9 mouse cellular contexts compared by ENCODE assay signal in the genomic region with DNA sequence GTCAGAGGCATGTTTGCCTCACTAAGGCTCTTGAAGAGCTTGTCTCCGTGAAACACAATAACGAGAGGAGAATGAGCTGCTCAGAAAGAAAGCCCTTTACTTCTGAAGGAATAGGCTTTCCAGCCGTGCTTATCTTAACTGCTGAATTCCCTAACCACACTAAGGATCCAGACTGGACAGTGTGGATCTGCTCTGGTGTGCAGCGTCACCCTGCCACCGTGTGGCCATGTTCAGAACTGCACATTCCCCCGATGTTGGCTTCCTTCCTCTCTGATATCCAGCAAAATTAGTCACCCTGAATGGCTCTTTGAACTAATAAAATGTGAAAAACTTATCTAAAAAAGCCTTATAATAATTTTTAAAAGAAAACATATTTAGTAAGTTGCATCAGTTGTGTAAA. TPM values are rescaled to one million over a fixed set of nuclear protein-coding genes. Genes with fewer than 3 reads are reported as not detected.
A peak's percentile ranks its signal among the peaks of the same experiment; 100 is the strongest.
DNase-seq lines count a peak whose midpoint lies in the region; ATAC-seq and TF ChIP-seq lines count a peak whose summit lies in the region.
"Had no signal": no experiment of that assay in that cellular context is flagged by ENCODE, and none has a peak within 500 bp of the region (broad histone marks: within the 10 kb centered on the region; RNA-seq: fewer than 3 reads in every experiment).

No protein-coding gene starts in this region.

- no peaks in the 10 kb centered on the region for H3K36me3 ChIP-seq in ES-Bruce4 (ENCODE audit: control insufficient read depth, insufficient read depth, low read length, poor library complexity, severe bottlenecking)
- H3K36me3 ChIP-seq in forebrain, embryonic 11.5 days (ENCODE audit: control insufficient read depth, insufficient read depth, low read length): no peaks in the 10 kb centered on the region
- H3K36me3 ChIP-seq in heart, embryonic 15.5 days: no peaks in the 10 kb centered on the region
- no peaks in the 10 kb centered on the region for H3K36me3 ChIP-seq in kidney, postnatal 0 days (ENCODE audit: insufficient read depth, low read length)
- H3K36me3 ChIP-seq in liver, adult 2 months (ENCODE audit: control insufficient read depth, insufficient read depth, low read length): no peaks in the 10 kb centered on the region
- no peaks in the 10 kb centered on the region for H3K36me3 ChIP-seq in neural tube, embryonic 12.5 days
- H3K36me3 ChIP-seq: liver, embryonic 15.5 days had no signal

- WGBS in forebrain, embryonic 11.5 days: 2% methylated on average over 6 of the region's 6 CpGs
- whole genome bisulfite sequencing in heart, embryonic 15.5 days: 2% methylated on average over 6 of the region's 6 CpGs
- 2% methylated on average over 6 of the region's 6 CpGs for WGBS in kidney, postnatal 0 days
- WGBS in liver, adult 2 months: 1% methylated on average over 6 of the region's 6 CpGs
- WGBS in neural tube, embryonic 12.5 days: 2% methylated on average over 6 of the region's 6 CpGs

- H3K4me3 ChIP-seq in ES-Bruce4 (ENCODE audit: low read depth, low read length): no peak overlapping the region
- no peak overlapping the region for H3K4me3 ChIP-seq in forebrain, embryonic 11.5 days (ENCODE audit: low read depth, low read length)
- peak overlapping the region; percentile 31 for H3K4me3 ChIP-seq in heart, embryonic 15.5 days
- H3K4me3 ChIP-seq in kidney, postnatal 0 days (replicated peaks; ENCODE audit: low read depth, low read length): no peak overlapping the region
- no peak overlapping the region for H3K4me3 ChIP-seq in liver, adult 2 months (ENCODE audit: insufficient read depth, low read depth, low read length)
- no peak overlapping the region for H3K4me3 ChIP-seq in neural tube, embryonic 12.5 days
- H3K4me3 ChIP-seq: liver, embryonic 15.5 days had no signal

- H3K9ac ChIP-seq in ES-Bruce4 (ENCODE audit: low read depth, poor library complexity, severe bottlenecking): no peak overlapping the region
- no peak overlapping the region for H3K9ac ChIP-seq in forebrain, embryonic 11.5 days (ENCODE audit: low read length)
- 0 out of 2 replicates have a peak overlapping the region, but pooled peaks have one; percentile 22 for H3K9ac ChIP-seq in heart, embryonic 15.5 days
- H3K9ac ChIP-seq in kidney, postnatal 0 days (ENCODE audit: low read depth, low read length): no peak overlapping the region
- H3K9ac ChIP-seq in liver, adult 2 months (ENCODE audit: low read depth, low read length): no peak overlapping the region
- H3K9ac ChIP-seq in neural tube, embryonic 12.5 days: no peak overlapping the region
- H3K9ac ChIP-seq: liver, embryonic 15.5 days had no signal

- H3K4me1 ChIP-seq in ES-Bruce4 (ENCODE audit: control insufficient read depth, insufficient read depth, low read length): no peaks in the 10 kb centered on the region
- H3K4me1 ChIP-seq in forebrain, embryonic 11.5 days (replicated peaks; ENCODE audit: control insufficient read depth, insufficient read depth, low read length): no peaks in the 10 kb centered on the region
- peaks cover 8% of the 10 kb centered on the region for H3K4me1 ChIP-seq in heart, embryonic 15.5 days (replicated peaks)
- H3K4me1 ChIP-seq in kidney, postnatal 0 days (replicated peaks; ENCODE audit: insufficient read depth, low read length): no peaks in the 10 kb centered on the region
- no peaks in the 10 kb centered on the region for H3K4me1 ChIP-seq in liver, adult 2 months (ENCODE audit: control insufficient read depth, insufficient read depth, low read length)
- no peaks in the 10 kb centered on the region for H3K4me1 ChIP-seq in neural tube, embryonic 12.5 days
- H3K4me1 ChIP-seq: liver, embryonic 15.5 days had no signal

- peak; percentile 63; the same call in 1 of the 2 replicates for ATAC-seq in forebrain, embryonic 11.5 days (replicated peaks; ENCODE audit: low FRiP score)
- 0 out of 2 replicates have a peak, but pooled peaks have one; percentile 35 for ATAC-seq in heart, embryonic 15.5 days (replicated peaks; ENCODE audit: insufficient number of reproducible peaks, insufficient read depth, low FRiP score, low read depth)
- 0 out of 2 replicates have a peak, but pooled peaks have one; percentile 33 for ATAC-seq in kidney, postnatal 0 days (replicated peaks; ENCODE audit: low FRiP score, low read depth)
- ATAC-seq in neural tube, embryonic 12.5 days (ENCODE audit: low FRiP score, low read depth): peak; percentile 75

- no peak for TF ChIP-seq EP300 in ES-Bruce4 (IDR thresholded peaks at IDR 0.05; ENCODE audit: insufficient read depth, low read depth, low read length)

- no peaks in the 10 kb centered on the region for H3K27me3 ChIP-seq in ES-Bruce4 (ENCODE audit: control insufficient read depth, insufficient read depth, low read length, poor library complexity, severe bottlenecking)
- H3K27me3 ChIP-seq in forebrain, embryonic 11.5 days (ENCODE audit: control insufficient read depth, insufficient read depth, low read length): no peaks in the 10 kb centered on the region
- no peaks in the 10 kb centered on the region; the same call in 1 of the 2 replicates for H3K27me3 ChIP-seq in heart, embryonic 15.5 days
- no peaks in the 10 kb centered on the region for H3K27me3 ChIP-seq in kidney, postnatal 0 days (ENCODE audit: insufficient read depth, low read length)
- H3K27me3 ChIP-seq in liver, adult 2 months (ENCODE audit: control insufficient read depth, insufficient read depth, low read length): peaks cover 3% of the 10 kb centered on the region; the same call in 1 of the 2 replicates
- no peaks in the 10 kb centered on the region for H3K27me3 ChIP-seq in neural tube, embryonic 12.5 days (replicated peaks)

- 0 out of 2 replicates have a peak overlapping the region, but pooled peaks have one; percentile 18 for H3K4me2 ChIP-seq in forebrain, embryonic 11.5 days (ENCODE audit: low read depth, low read length, severe bottlenecking)
- H3K4me2 ChIP-seq in heart, embryonic 15.5 days: peak overlapping the region; percentile 64
- H3K4me2 ChIP-seq in kidney, postnatal 0 days (ENCODE audit: low read length): peak overlapping the region; percentile 39; the same call in 1 of the 2 replicates
- no peak overlapping the region for H3K4me2 ChIP-seq in neural tube, embryonic 12.5 days (replicated peaks)
- H3K4me2 ChIP-seq: liver, embryonic 15.5 days had no signal

- no peaks in the 10 kb centered on the region for H3K9me3 ChIP-seq in ES-Bruce4 (replicated peaks; ENCODE audit: control insufficient read depth, insufficient read depth, low read length, poor library complexity, severe bottlenecking)
- no peaks in the 10 kb centered on the region for H3K9me3 ChIP-seq in forebrain, embryonic 11.5 days (ENCODE audit: control insufficient read depth, low read length)
- H3K9me3 ChIP-seq in heart, embryonic 15.5 days (replicated peaks): no peaks in the 10 kb centered on the region
- H3K9me3 ChIP-seq in kidney, postnatal 0 days (replicated peaks; ENCODE audit: low read length): no peaks in the 10 kb centered on the region
- no peaks in the 10 kb centered on the region for H3K9me3 ChIP-seq in neural tube, embryonic 12.5 days
- H3K9me3 ChIP-seq: liver, embryonic 15.5 days had no signal

- TF ChIP-seq POLR2A in ES-Bruce4 (IDR thresholded peaks at IDR 0.05; ENCODE audit: insufficient read depth, low read length): no peak
- no peak for TF ChIP-seq POLR2A in liver, adult 2 months (IDR thresholded peaks at IDR 0.05; ENCODE audit: extremely low read depth, insufficient read depth, low read length)

- peak; percentile 27 for DNase-seq in c-Kit-positive CD71-positive TER-119-positive erythroid progenitor cells, embryonic 14.5 days (ENCODE audit: low spot score)
- DNase-seq in forebrain, embryonic 11.5 days (ENCODE audit: low spot score): peak; percentile 90
- DNase-seq in kidney, postnatal 0 days (ENCODE audit: low spot score): peak; percentile 86
- peak; percentile 39 for DNase-seq in liver, adult 2 months (ENCODE audit: extremely low read depth, low read depth, low spot score)
- peak; percentile 93 for DNase-seq in testis, postnatal 10 days (ENCODE audit: low spot score)

- no peaks in the 10 kb centered on the region for H3K79me2 ChIP-seq in liver, adult 2 months (ENCODE audit: control insufficient read depth, insufficient read depth, low read length)

- TF ChIP-seq CTCF in ES-Bruce4 (IDR thresholded peaks at IDR 0.05; ENCODE audit: low read depth, low read length): peak; percentile 98
- peak; percentile 96 for TF ChIP-seq CTCF in kidney, postnatal 0 days (IDR thresholded peaks at IDR 0.05; ENCODE audit: low read depth)
- peak; percentile 100 for TF ChIP-seq CTCF in liver, adult 2 months (IDR thresholded peaks at IDR 0.05; ENCODE audit: low read depth, low read length)

- no peak overlapping the region for H3K27ac ChIP-seq in ES-Bruce4 (ENCODE audit: insufficient read depth, low read length)
- no peak overlapping the region for H3K27ac ChIP-seq in forebrain, embryonic 11.5 days (ENCODE audit: low read depth, low read length)
- H3K27ac ChIP-seq in heart, embryonic 15.5 days: no peak overlapping the region
- H3K27ac ChIP-seq in kidney, postnatal 0 days: no peak overlapping the region
- no peak overlapping the region for H3K27ac ChIP-seq in liver, adult 2 months (replicated peaks; ENCODE audit: insufficient read depth, low read depth, low read length)
- no peak overlapping the region for H3K27ac ChIP-seq in neural tube, embryonic 12.5 days
- H3K27ac ChIP-seq: liver, embryonic 15.5 days had no signal

RNA-seq across cellular contexts. Expression of a gene that starts 16.3 kb away (rescaled TPM):
- polyA plus RNA-seq in ES-Bruce4 (2011; ENCODE audit: insufficient read depth, insufficient read length, low read depth, missing spikeins): not detected in 2 replicates
- polyA plus RNA-seq in forebrain, embryonic 11.5 days (2014; fragmentation: Nextera tagmentation; extraction: Ambion mirVana): 4.8 and 4.9 TPM in 2 replicates
- 0.24 and 0.87 TPM in 2 replicates for polyA plus RNA-seq in heart, embryonic 15.5 days (2015; fragmentation: Nextera tagmentation; extraction: Ambion mirVana)
- 0.36 and 0.67 TPM in 2 replicates for polyA plus RNA-seq in kidney, postnatal 0 days (2015; fragmentation: Nextera tagmentation; extraction: Ambion mirVana)
- 0.07 TPM in 1 of 2 replicates, not detected in the other for total RNA-seq in liver, adult 2 months (2014; rRNA removed)
- polyA plus RNA-seq in liver, adult 2 months (2012; rRNA removed): not detected in 2 replicates
- 17.4 and 19.6 TPM in 2 replicates for polyA plus RNA-seq in neural tube, embryonic 12.5 days (2016; fragmentation: Nextera tagmentation; extraction: Ambion mirVana)

RNA-seq across cellular contexts. Expression of a gene that starts 49.5 kb away (rescaled TPM):
- 26.9 and 31.0 TPM in 2 replicates for polyA plus RNA-seq in ES-Bruce4 (2011; ENCODE audit: insufficient read depth, insufficient read length, low read depth, missing spikeins)
- 25.4 and 27.9 TPM in 2 replicates for polyA plus RNA-seq in forebrain, embryonic 11.5 days (2014; fragmentation: Nextera tagmentation; extraction: Ambion mirVana)
- polyA plus RNA-seq in heart, embryonic 15.5 days (2015; fragmentation: Nextera tagmentation; extraction: Ambion mirVana): 14.8 and 15.2 TPM in 2 replicates
- polyA plus RNA-seq in kidney, postnatal 0 days (2015; fragmentation: Nextera tagmentation; extraction: Ambion mirVana): 12.4 and 12.6 TPM in 2 replicates
- 3.0 and 4.4 TPM in 2 replicates for total RNA-seq in liver, adult 2 months (2014; rRNA removed)
- polyA plus RNA-seq in liver, adult 2 months (2012; rRNA removed): 5.4 and 6.0 TPM in 2 replicates
- 33.8 and 34.9 TPM in 2 replicates for polyA plus RNA-seq in neural tube, embryonic 12.5 days (2016; fragmentation: Nextera tagmentation; extraction: Ambion mirVana)

Comparison
In these comparisons a context has a peak if more than half of its experiments do, and no peak if none do; other contexts are left out.
1. DNase-seq: peak in every context shown above with its lines; median percentile 93 in testis, postnatal 10 days; 90 in forebrain, embryonic 11.5 days; 86 in kidney, postnatal 0 days; 39 in liver, adult 2 months; 27 in c-Kit-positive CD71-positive TER-119-positive erythroid progenitor cells, embryonic 14.5 days.